Mouse (Mus musculus): ENCODE data around the gene 4921501E09Rik.
"Not testable (repeated sequence)": the region's sequence is repeated elsewhere in the genome, so short reads cannot be mapped to it uniquely, and the experiment has no call there.

4921501E09Rik gene

GRCm38 (mm10) chr17:33067958-33068357 lies at the start of gene 4921501E09Rik:
TSS of gene 4921501E09Rik (minus strand) at chr17:33068058.
- no peak for DNase-seq (ENCODE audit: extremely low spot score, low spot score)

GRCm38 (mm10) chr17:33097396-33097795 lies 29.5 kb upstream of the 4921501E09Rik start:
- no peak for DNase-seq (ENCODE audit: extremely low spot score, low spot score)

GRCm38 (mm10) chr17:33092391-33093193 lies 24.7 kb upstream of the 4921501E09Rik start:
- peak; percentile 78 for DNase-seq (ENCODE audit: extremely low spot score, low spot score)

- DNase-seq (ENCODE audit: extremely low spot score, low spot score): no peak
Measured at GRCm38 (mm10) chr17:33091630-33092029, 23.8 kb upstream of the 4921501E09Rik start.

- peak; percentile 90 for DNase-seq (ENCODE audit: extremely low spot score, low spot score)
Measured at GRCm38 (mm10) chr17:33089220-33089949, 21.5 kb upstream of the 4921501E09Rik start, which contains the start of gene Zfp563. TSS of gene Zfp563 (plus strand) at chr17:33089310.

- no peak for DNase-seq (ENCODE audit: extremely low spot score, low spot score)
Measured at GRCm38 (mm10) chr17:33063001-33063400, 4.9 kb downstream of the 4921501E09Rik start.

- DNase-seq (ENCODE audit: extremely low spot score, low spot score): no peak
Measured at GRCm38 (mm10) chr17:33058791-33059190, 9.1 kb downstream of the 4921501E09Rik start.

- DNase-seq (ENCODE audit: extremely low spot score, low spot score): peak; percentile 85
Measured at GRCm38 (mm10) chr17:33032900-33033891, 34.7 kb downstream of the 4921501E09Rik start, which contains the start of gene Zfp763. TSS of gene Zfp763 (minus strand) at chr17:33033402.

- DNase-seq (ENCODE audit: extremely low spot score, low spot score): no peak
Measured at GRCm38 (mm10) chr17:33032376-33032775, 35.5 kb downstream of the 4921501E09Rik start.

GRCm38 (mm10) chr17:33020434-33020833 lies 47.4 kb downstream of the 4921501E09Rik start:
- not testable (repeated sequence) for DNase-seq (ENCODE audit: extremely low spot score, low spot score)
